Mouse (Mus musculus) E14TG2a.4 (cell line): ENCODE results near the gene Slc38a1.

Source experiments
- H3K27me3 ChIP-seq: 2 replicates; pipeline ENCODE4 v1.6.1; 2014; ENCODE audit warnings: low read length, control low read depth; ENCODE audit not compliant: insufficient read depth
- H3K36me3 ChIP-seq: 2 replicates; pipeline ENCODE4 v1.6.1; 2014; ENCODE audit warnings: low read length, control low read depth; ENCODE audit not compliant: insufficient read depth
- H3K4me1 ChIP-seq: replicated peaks from 2 replicates; pipeline ENCODE4 v1.6.1; 2014; ENCODE audit warnings: low read depth, low read length, control low read depth
- H3K4me3 ChIP-seq: replicated peaks from 2 replicates; pipeline ENCODE4 v1.5.1; 2014; ENCODE audit warnings: mild to moderate bottlenecking, low read length
- H3K9me3 ChIP-seq: 2 replicates; pipeline ENCODE4 v1.6.1; 2014; ENCODE audit warnings: low read length, control low read depth
- CTCF ChIP-seq: conservative IDR thresholded peaks from 2 replicates; pipeline ENCODE4 v1.5.1; 2014; ENCODE audit warnings: low read length
- NANOG ChIP-seq: IDR thresholded peaks from 2 replicates; pipeline ENCODE4 v1.6.1; 2014; ENCODE audit warnings: borderline replicate concordance, low read length, mixed read lengths
- POU5F1 ChIP-seq: IDR thresholded peaks from 2 replicates; pipeline ENCODE4 v1.6.1; 2014; ENCODE audit warnings: low read length, borderline replicate concordance

Gene Slc38a1

GRCm38 (mm10) chr15:96652531-96652930, 9.8 kb upstream of the Slc38a1 start:
- no peak overlapping the region for H3K4me3 ChIP-seq
- H3K9me3 ChIP-seq = no peaks in the 10 kb centered on the region
- H3K36me3 ChIP-seq = no peaks in the 10 kb centered on the region
- TF ChIP-seq CTCF = no peak
- TF ChIP-seq NANOG = no peak
- TF ChIP-seq POU5F1 = no peak
- H3K4me1 ChIP-seq = peaks cover 13% of the 10 kb centered on the region
- H3K27me3 ChIP-seq = peaks cover 9% of the 10 kb centered on the region

GRCm38 (mm10) chr15:96647376-96647775, 4.7 kb upstream of the Slc38a1 start:
- Histone ChIP-seq H3K9me3 (no peaks in the 10 kb centered on the region), H3K4me3 (0 out of 2 replicates have a peak overlapping the region, but pooled peaks have one; percentile 23), H3K36me3 (no peaks in the 10 kb centered on the region), H3K4me1 (peaks cover 36% of the 10 kb centered on the region), H3K27me3 (peaks cover 4% of the 10 kb centered on the region; the same call in 1 of the 2 replicates)
- TF ChIP-seq CTCF = no peak
- TF ChIP-seq POU5F1 = no peak
- TF ChIP-seq NANOG = peak; percentile 6; the same call in 1 of the 2 replicates

GRCm38 (mm10) chr15:96641821-96642435, 785 bp downstream of the Slc38a1 start:
- peak overlapping the region; percentile 89 for H3K4me3 ChIP-seq
- no peak for TF ChIP-seq NANOG
- no peak for TF ChIP-seq POU5F1
- TF ChIP-seq CTCF = no peak
- no peaks in the 10 kb centered on the region for H3K9me3 ChIP-seq

GRCm38 (mm10) chr15:96641111-96641820, 1.4 kb downstream of the Slc38a1 start:
- H3K4me1 ChIP-seq = peaks cover 72% of the 10 kb centered on the region

More at GRCm38 (mm10) chr15:96641821-96642435, 785 bp downstream of the Slc38a1 start:
- Histone ChIP-seq H3K36me3 (peaks cover 18% of the 10 kb centered on the region), H3K4me1 (peaks cover 69% of the 10 kb centered on the region), H3K27me3 (no peaks in the 10 kb centered on the region)

GRCm38 (mm10) chr15:96640291-96640985, 2.3 kb downstream of the Slc38a1 start:
- Histone ChIP-seq H3K4me3 (peak overlapping the region; percentile 89), H3K27me3 (no peaks in the 10 kb centered on the region), H3K36me3 (peaks cover 18% of the 10 kb centered on the region), H3K4me1 (peaks cover 80% of the 10 kb centered on the region), H3K9me3 (no peaks in the 10 kb centered on the region)
- no peak for TF ChIP-seq POU5F1
- TF ChIP-seq CTCF = no peak
- no peak for TF ChIP-seq NANOG

More at GRCm38 (mm10) chr15:96641111-96641820, 1.4 kb downstream of the Slc38a1 start:
- TF ChIP-seq CTCF (no peak), NANOG (no peak), POU5F1 (no peak)
- no peaks in the 10 kb centered on the region for H3K27me3 ChIP-seq
- H3K4me3 ChIP-seq = peak overlapping the region; percentile 89
- peaks cover 18% of the 10 kb centered on the region for H3K36me3 ChIP-seq
- H3K9me3 ChIP-seq = no peaks in the 10 kb centered on the region

- Histone ChIP-seq H3K4me3 (peak overlapping the region; percentile 89), H3K36me3 (peaks cover 18% of the 10 kb centered on the region), H3K9me3 (no peaks in the 10 kb centered on the region), H3K4me1 (peaks cover 77% of the 10 kb centered on the region), H3K27me3 (no peaks in the 10 kb centered on the region)
- TF ChIP-seq CTCF (no peak), NANOG (no peak), POU5F1 (no peak)
Measured at GRCm38 (mm10) chr15:96639630-96640029, 3.1 kb downstream of the Slc38a1 start.

- peaks cover 21% of the 10 kb centered on the region for H3K36me3 ChIP-seq
- peaks cover 75% of the 10 kb centered on the region for H3K4me1 ChIP-seq
- peak overlapping the region; percentile 89 for H3K4me3 ChIP-seq
- H3K27me3 ChIP-seq = no peaks in the 10 kb centered on the region
- no peaks in the 10 kb centered on the region for H3K9me3 ChIP-seq
- TF ChIP-seq NANOG = no peak
- TF ChIP-seq POU5F1 = no peak
- TF ChIP-seq CTCF = no peak
Measured at GRCm38 (mm10) chr15:96638656-96639055, 4.1 kb downstream of the Slc38a1 start.

- Histone ChIP-seq H3K27me3 (no peaks in the 10 kb centered on the region), H3K36me3 (peaks cover 25% of the 10 kb centered on the region), H3K4me3 (peak overlapping the region; percentile 89), H3K4me1 (peaks cover 76% of the 10 kb centered on the region), H3K9me3 (no peaks in the 10 kb centered on the region)
- TF ChIP-seq POU5F1 = no peak
Measured at GRCm38 (mm10) chr15:96638173-96638572, 4.5 kb downstream of the Slc38a1 start.
